Mouse (Mus musculus) CH12.LX (cell line): ENCODE measurements around the gene Gnptab.

Source experiments
- CTCF ChIP-seq, 2 experiments: IDR thresholded peaks in 1 of 2; conservative IDR thresholded peaks in 1 of 2; 2 replicates each; pipeline ENCODE4 v1.5.1; 2011 to 2012; ENCODE audit warnings: low read depth in 2 of 2, low read length in 2 of 2, improper control_type of control experiment in 1 of 2, inconsistent platforms in 1 of 2, mild to moderate bottlenecking in 1 of 2, moderate library complexity in 1 of 2
- E2F4 ChIP-seq: IDR thresholded peaks from 2 replicates; pipeline ENCODE4 v1.6.1; 2011; ENCODE audit warnings: low read depth, low read length, improper control_type of control experiment; ENCODE audit not compliant: insufficient replicate concordance
- ETS1 ChIP-seq: conservative IDR thresholded peaks from 2 replicates; pipeline ENCODE4 v1.6.1; 2012; ENCODE audit warnings: low read depth, mild to moderate bottlenecking, inconsistent platforms, low read length, improper control_type of control experiment, moderate library complexity
- HCFC1 ChIP-seq: IDR thresholded peaks from 2 replicates; pipeline ENCODE4 v1.6.1; 2012; ENCODE audit warnings: low read depth, mild to moderate bottlenecking, inconsistent platforms, low read length, improper control_type of control experiment
- NELFE ChIP-seq: IDR thresholded peaks from 2 replicates; pipeline ENCODE4 v1.6.1; 2011; ENCODE audit warnings: low read depth, low read length, improper control_type of control experiment
- POLR2AphosphoS2 ChIP-seq: IDR thresholded peaks from 2 replicates; pipeline ENCODE4 v1.6.1; 2011; ENCODE audit warnings: low read depth, low read length, improper control_type of control experiment
- RAD21 ChIP-seq: IDR thresholded peaks from 2 replicates; pipeline ENCODE4 v1.6.1; 2011; ENCODE audit warnings: low read depth, mild to moderate bottlenecking, low read length, improper control_type of control experiment, moderate library complexity
- USF1 ChIP-seq: IDR thresholded peaks from 2 replicates; pipeline ENCODE4 v1.6.1; 2014; ENCODE audit warnings: low read depth, mild to moderate bottlenecking, inconsistent platforms, low read length, improper control_type of control experiment
- ZC3H11A ChIP-seq: IDR thresholded peaks from 2 replicates; pipeline ENCODE4 v1.6.1; 2012; ENCODE audit warnings: low read depth, mild to moderate bottlenecking, inconsistent platforms, low read length, improper control_type of control experiment
- ZMIZ1 ChIP-seq: IDR thresholded peaks from 2 replicates; pipeline ENCODE4 v1.6.1; 2012; ENCODE audit warnings: low read depth, mild to moderate bottlenecking, inconsistent platforms, low read length, improper control_type of control experiment
- ZNF384 ChIP-seq: IDR thresholded peaks from 2 replicates; pipeline ENCODE4 v1.6.1; 2012; ENCODE audit warnings: low read depth, low read length, improper control_type of control experiment, inconsistent platforms

DNA sequence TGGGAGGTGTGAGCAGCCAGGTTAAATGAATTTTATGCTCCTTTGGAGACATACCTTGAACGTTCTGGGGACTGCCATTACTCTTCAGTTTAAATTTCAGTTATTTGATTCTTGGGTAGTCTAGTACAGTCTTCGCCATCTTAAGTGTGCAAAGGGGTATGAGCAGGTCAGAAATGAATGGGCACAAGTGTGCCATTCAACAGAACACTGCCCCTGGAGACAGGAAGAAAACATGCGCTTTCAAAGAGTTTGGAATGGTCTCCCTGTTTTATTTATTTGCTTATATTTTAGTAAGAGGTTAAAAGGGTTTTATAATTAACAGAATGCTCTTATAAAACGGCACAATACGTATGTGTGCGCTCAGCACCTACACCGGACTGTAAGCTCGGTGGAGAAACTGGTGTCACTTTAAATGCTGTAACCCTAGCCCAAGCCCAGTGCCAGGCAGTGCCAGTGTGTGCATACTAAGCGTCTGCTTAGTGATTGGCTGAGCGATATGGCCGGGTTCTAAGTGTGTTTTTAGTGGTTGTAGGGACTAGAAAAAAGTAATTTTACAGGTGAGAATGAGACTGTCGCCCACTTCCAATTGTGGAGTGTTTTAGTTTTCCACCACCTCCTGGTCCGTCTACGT, 1.6 kb downstream of the Gnptab start:
- no peak for TF ChIP-seq HCFC1
- TF ChIP-seq CTCF (conservative IDR thresholded peaks at IDR 0.05 in 1 of 2, IDR thresholded peaks at IDR 0.05 in 1 of 2; ENCODE audit: low read depth in 2 of 2, low read length in 2 of 2): peak in 1 of 2 experiments; percentile 22; a peak in 1 of 4 replicates
- no peak for TF ChIP-seq ZC3H11A
- no peak for TF ChIP-seq ZMIZ1
- TF ChIP-seq E2F4: no peak
- TF ChIP-seq RAD21: no peak
- no peak for TF ChIP-seq ZNF384
- no peak for TF ChIP-seq POLR2AphosphoS2
- TF ChIP-seq USF1: no peak
- TF ChIP-seq NELFE: no peak
- no peak for TF ChIP-seq ETS1
